Mouse (Mus musculus) splenic B cell, adult 2 months (primary cell): ENCODE data around the gene Ccsap.

Source experiments
- DNase-seq: peaks from one replicate; pipeline ENCODE4 v3.0.0-alpha.2; 2011; ENCODE audit warnings: low read depth, low spot score
- H3K27me3 ChIP-seq: 2 replicates; pipeline ENCODE4 v1.6.1; 2012; ENCODE audit warnings: mild to moderate bottlenecking, low read length, moderate library complexity, mixed read lengths; ENCODE audit not compliant: control insufficient read depth, poor library complexity, insufficient read depth, severe bottlenecking
- H3K36me3 ChIP-seq: 2 replicates; pipeline ENCODE4 v1.6.1; 2012; ENCODE audit warnings: mild to moderate bottlenecking, low read length, moderate library complexity, mixed read lengths; ENCODE audit not compliant: control insufficient read depth, poor library complexity, insufficient read depth, severe bottlenecking

Gene Ccsap

GRCm38 (mm10) chr8:123889797-123890196 is 29.8 kb upstream of the Ccsap start:
- no peaks in the 10 kb centered on the region for H3K27me3 ChIP-seq
- DNase-seq, result no peak
- H3K36me3 ChIP-seq, result no peaks in the 10 kb centered on the region

- Histone ChIP-seq H3K27me3 (no peaks in the 10 kb centered on the region), H3K36me3 (no peaks in the 10 kb centered on the region)
- no peak for DNase-seq
These were observed 27.9 kb upstream of the Ccsap start for GRCm38 (mm10) chr8:123887956-123888355.

GRCm38 (mm10) chr8:123887163-123887562 is 27.2 kb upstream of the Ccsap start:
- H3K27me3 ChIP-seq, result no peaks in the 10 kb centered on the region
- no peak for DNase-seq
- no peaks in the 10 kb centered on the region for H3K36me3 ChIP-seq

- Histone ChIP-seq H3K27me3 (no peaks in the 10 kb centered on the region), H3K36me3 (no peaks in the 10 kb centered on the region)
- DNase-seq, result no peak
These were observed 24.9 kb upstream of the Ccsap start for GRCm38 (mm10) chr8:123884721-123885565.

- no peak for DNase-seq
- Histone ChIP-seq H3K27me3 (no peaks in the 10 kb centered on the region), H3K36me3 (no peaks in the 10 kb centered on the region)
These were observed 23.1 kb upstream of the Ccsap start for GRCm38 (mm10) chr8:123883094-123883493.

- no peaks in the 10 kb centered on the region for H3K27me3 ChIP-seq
- no peak for DNase-seq
- no peaks in the 10 kb centered on the region for H3K36me3 ChIP-seq
These were observed 22.4 kb upstream of the Ccsap start for GRCm38 (mm10) chr8:123882412-123882811.

- DNase-seq, result no peak
- Histone ChIP-seq H3K27me3 (no peaks in the 10 kb centered on the region), H3K36me3 (no peaks in the 10 kb centered on the region)
These were observed 20.9 kb upstream of the Ccsap start for GRCm38 (mm10) chr8:123880821-123881350.

- DNase-seq, result no peak
- Histone ChIP-seq H3K36me3 (no peaks in the 10 kb centered on the region), H3K27me3 (no peaks in the 10 kb centered on the region)
These were observed 20.3 kb upstream of the Ccsap start for GRCm38 (mm10) chr8:123880271-123880670.

- DNase-seq, result no peak
- Histone ChIP-seq H3K27me3 (no peaks in the 10 kb centered on the region), H3K36me3 (no peaks in the 10 kb centered on the region)
These were observed 17.9 kb upstream of the Ccsap start for GRCm38 (mm10) chr8:123877865-123878264.

- no peaks in the 10 kb centered on the region for H3K27me3 ChIP-seq
- no peaks in the 10 kb centered on the region for H3K36me3 ChIP-seq
- no peak for DNase-seq
These were observed 14.3 kb upstream of the Ccsap start for GRCm38 (mm10) chr8:123874324-123874723.

- DNase-seq, result no peak
- no peaks in the 10 kb centered on the region for H3K27me3 ChIP-seq
- H3K36me3 ChIP-seq, result no peaks in the 10 kb centered on the region
These were observed 13.4 kb upstream of the Ccsap start for GRCm38 (mm10) chr8:123873364-123873763.

- no peak for DNase-seq
- H3K27me3 ChIP-seq, result no peaks in the 10 kb centered on the region
These were observed 12.0 kb upstream of the Ccsap start for GRCm38 (mm10) chr8:123872048-123872447.

GRCm38 (mm10) chr8:123866971-123867370 is 7.0 kb upstream of the Ccsap start:
- no peak for DNase-seq
- H3K36me3 ChIP-seq, result no peaks in the 10 kb centered on the region

More at GRCm38 (mm10) chr8:123872048-123872447, 12.0 kb upstream of the Ccsap start:
- H3K36me3 ChIP-seq, result no peaks in the 10 kb centered on the region

GRCm38 (mm10) chr8:123865786-123866185 is 5.8 kb upstream of the Ccsap start:
- no peak for DNase-seq
- no peaks in the 10 kb centered on the region for H3K36me3 ChIP-seq
- no peaks in the 10 kb centered on the region for H3K27me3 ChIP-seq

More at GRCm38 (mm10) chr8:123866971-123867370, 7.0 kb upstream of the Ccsap start:
- H3K27me3 ChIP-seq, result no peaks in the 10 kb centered on the region

GRCm38 (mm10) chr8:123860386-123860785 is 377 bp upstream of the Ccsap start:
- no peak for DNase-seq
- H3K27me3 ChIP-seq, result no peaks in the 10 kb centered on the region
- H3K36me3 ChIP-seq, result no peaks in the 10 kb centered on the region
